Mouse (Mus musculus): ENCODE measurements around the gene Ankrd60.

DNA sequence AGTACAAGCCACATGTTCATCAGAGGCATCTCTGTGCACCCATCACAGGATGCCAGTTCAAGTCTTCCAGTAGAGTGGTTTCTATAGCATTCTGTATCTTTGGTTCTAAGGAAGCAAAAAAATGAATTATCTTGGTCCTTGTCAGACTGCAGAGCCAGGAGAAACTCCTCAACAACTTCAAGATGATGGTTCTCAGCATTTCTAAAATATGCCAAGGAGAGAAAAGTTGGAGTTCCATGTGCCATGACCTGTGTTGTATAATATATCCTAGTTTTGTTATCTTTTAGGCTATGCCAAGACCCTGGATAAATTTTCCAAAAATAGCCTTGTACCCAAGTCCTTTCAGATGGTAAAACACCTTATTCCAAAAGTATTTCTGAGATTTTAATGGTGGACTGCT lies 2.9 kb upstream of the Ankrd60 start:
- no peak for TF ChIP-seq POLR2A (IDR thresholded peaks at IDR 0.05; ENCODE audit: insufficient read length, low read depth)
- no peak for TF ChIP-seq MAX (IDR thresholded peaks at IDR 0.05; ENCODE audit: low read depth)
- no peak for TF ChIP-seq MYOG (IDR thresholded peaks at IDR 0.05; ENCODE audit: control insufficient read depth in 1 of 3, insufficient read depth in 1 of 3, insufficient read length in 2 of 3, low read depth in 2 of 3)
- TF ChIP-seq POLR2AphosphoS2 (IDR thresholded peaks at IDR 0.05; ENCODE audit: insufficient read length, low read depth): no peak
- no peak for TF ChIP-seq MYOD1 (IDR thresholded peaks at IDR 0.05; ENCODE audit: control insufficient read depth in 1 of 3, insufficient read length in 2 of 3, low read depth in 2 of 3)
- no peak for TF ChIP-seq TCF12 (IDR thresholded peaks at IDR 0.05; ENCODE audit: insufficient read depth, poor library complexity, severe bottlenecking)
- no peak for TF ChIP-seq CEBPB (IDR thresholded peaks at IDR 0.05; ENCODE audit: insufficient read depth, poor library complexity, severe bottlenecking)
- no peak for TF ChIP-seq USF1 (IDR thresholded peaks at IDR 0.05; ENCODE audit: low read depth)
- TF ChIP-seq E2F4 (IDR thresholded peaks at IDR 0.05; ENCODE audit: insufficient read depth): no peak
- TF ChIP-seq REST (IDR thresholded peaks at IDR 0.05; ENCODE audit: insufficient read depth, insufficient read length): no peak
- TF ChIP-seq SRF (IDR thresholded peaks at IDR 0.05; ENCODE audit: control insufficient read depth, insufficient read length, low read depth): no peak
